Mouse (Mus musculus) testis, postnatal 14 days (tissue): ENCODE results near the gene Anks1.

Experiments
- DNase-seq: peaks from one replicate; pipeline ENCODE4 v3.0.0; 2021; ENCODE audit warnings: low spot score

Gene Anks1

DNA sequence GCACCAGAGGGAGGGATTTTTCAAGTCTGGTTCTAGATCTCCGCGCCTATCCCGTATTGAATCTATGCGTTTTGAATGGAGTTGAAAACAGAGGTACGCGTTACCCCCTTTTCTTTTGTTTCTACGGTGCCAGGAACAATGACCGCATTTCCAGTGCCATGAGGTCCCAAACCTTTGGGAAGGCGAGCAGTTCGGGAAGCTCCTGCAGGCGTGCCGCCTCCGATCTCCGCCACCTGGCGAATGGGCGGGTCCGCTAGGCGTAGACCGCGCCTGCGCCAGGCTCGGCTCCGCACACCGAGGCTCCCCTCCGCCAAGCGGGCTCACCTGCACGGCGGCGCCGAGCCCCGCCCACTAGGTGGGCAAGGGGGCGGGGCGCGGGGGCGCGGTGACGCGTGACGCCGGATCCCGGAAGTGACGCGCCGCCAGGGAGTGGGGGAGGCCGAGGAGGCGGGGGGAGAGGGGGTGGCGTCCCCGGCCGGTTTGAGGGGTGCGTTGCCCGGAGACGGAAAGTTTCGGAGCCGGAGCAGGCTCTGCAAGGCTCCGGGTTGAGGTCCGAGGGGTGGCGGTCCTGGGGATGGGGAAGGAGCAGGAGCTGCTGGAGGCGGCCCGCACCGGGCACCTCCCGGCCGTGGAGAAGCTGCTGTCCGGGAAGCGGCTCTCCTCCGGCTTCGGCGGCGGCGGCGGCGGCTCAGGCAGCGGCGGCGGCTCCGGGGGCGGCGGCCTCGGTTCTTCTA lies at the start of gene Anks1:
TSS of gene Anks1 (plus strand) at position 419 of the 734 bp plus-strand sequence.
- peak; percentile 87 for DNase-seq

DNA sequence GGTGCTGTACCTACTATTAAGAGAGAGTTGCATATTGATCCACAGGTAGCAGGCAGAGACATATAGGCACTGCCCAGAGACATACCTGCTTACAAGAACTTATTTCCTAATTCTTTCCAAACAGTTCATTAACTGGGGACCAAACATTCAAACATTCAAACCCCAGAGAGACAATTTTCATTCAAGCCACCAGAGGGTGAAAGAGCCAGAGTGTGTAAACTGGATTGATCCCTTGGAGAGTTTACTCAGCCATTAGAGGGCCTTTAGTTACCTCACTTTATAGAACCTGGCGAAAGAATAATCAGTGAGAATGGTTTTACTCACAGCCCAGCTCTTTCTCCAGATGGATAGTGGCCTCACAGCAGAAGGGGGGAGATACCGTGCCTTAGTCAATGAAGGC lies 43.6 kb upstream of the Anks1 start:
- DNase-seq, result no peak

DNA sequence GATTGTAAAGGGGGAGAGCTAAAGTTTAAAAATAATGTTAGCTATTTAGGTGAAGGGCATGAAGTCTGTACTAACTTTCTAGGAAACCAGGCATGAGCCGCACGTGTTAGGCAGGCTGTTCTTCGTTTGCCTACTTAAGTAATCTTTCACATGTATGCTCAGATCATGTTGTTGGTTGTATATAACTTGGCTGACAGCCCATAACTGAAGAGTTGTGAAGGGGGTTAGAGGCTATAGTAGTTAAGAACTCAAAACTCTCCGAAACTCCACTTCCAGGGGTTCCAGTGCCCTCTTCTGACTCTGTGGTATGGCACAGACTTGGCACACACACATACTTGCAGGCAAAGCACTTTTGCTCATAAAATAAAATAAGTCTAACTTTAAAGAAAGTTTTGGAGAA lies 42.4 kb upstream of the Anks1 start:
- no peak for DNase-seq

DNA sequence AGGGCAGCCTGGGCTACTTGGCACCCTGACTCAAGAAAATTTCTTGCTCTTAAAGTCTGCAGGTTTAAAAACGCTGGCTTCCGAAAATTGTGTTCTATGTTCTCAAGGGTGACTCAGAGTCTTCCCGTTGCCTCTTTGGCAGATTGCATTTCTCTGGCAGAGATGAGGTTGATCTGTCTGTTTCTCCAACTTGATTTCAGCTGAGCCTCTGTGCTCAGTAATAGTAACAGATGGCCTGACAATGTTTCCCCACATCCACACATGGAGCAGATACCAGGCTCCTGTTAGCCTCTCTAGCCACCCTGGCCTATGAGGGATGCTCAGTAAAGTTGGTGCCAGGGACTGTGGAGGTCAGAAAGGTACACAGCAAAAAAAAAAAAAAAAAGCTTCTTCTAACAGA lies 37.3 kb upstream of the Anks1 start:
- DNase-seq, result no peak

DNA sequence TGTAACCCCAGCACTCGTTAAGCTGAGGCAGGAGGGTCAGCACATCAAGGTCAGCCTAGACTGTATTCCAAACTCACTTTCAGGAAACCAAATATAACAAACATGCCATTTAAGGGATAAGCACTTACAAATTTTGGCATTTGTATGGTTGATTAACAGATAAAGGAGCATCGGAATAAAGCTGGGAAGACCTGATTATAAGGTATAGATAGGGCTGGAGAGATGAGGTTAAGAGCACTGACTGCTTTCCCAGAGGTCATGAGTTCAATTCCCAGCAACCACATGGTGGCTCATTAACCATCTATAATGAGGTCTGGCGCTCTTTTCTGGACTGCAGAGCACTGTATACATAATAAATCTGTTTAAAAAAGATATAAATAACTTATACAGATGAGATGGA lies 35.5 kb upstream of the Anks1 start:
- no peak for DNase-seq

DNA sequence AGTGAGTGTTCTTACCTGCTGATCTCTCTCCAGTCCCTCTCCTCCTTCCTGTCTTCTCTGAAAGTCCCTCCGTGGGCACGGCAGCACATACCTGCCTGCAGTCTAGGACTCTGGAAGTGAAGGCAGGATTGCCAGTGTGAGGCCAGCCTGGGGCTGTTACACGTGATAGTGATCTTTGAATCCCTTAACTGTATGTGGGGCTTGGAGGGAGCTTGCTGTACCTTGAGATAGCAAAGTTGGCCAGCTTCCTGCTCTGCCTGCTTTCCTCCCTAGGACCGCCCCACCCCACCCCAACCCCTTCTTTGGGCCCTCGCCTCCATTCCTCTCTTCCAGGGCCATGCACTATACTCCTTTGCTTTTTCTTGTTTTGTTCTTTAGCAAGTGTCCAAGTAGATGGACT lies 34.6 kb upstream of the Anks1 start:
- DNase-seq, result no peak

DNA sequence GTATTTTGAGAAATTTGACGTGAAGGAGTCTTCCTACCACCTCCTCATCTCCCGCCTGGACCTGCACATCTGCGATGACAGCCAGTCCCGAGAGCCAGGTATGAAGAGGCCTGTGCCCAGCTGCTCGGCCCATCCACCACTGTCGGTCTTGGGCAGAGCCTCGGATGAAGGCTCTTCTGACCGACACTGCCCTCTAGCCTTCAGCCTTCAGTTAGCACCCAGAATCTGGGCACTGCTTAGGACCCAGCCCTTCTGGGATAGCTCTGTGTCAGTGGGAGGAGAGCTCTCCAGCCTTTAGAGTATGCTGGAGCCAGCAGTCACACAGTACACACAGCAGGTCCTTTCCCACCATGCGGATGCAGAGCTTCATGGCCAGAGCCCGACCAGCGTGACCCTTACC lies 27.6 kb upstream of the Anks1 start:
- DNase-seq, result no peak

DNA sequence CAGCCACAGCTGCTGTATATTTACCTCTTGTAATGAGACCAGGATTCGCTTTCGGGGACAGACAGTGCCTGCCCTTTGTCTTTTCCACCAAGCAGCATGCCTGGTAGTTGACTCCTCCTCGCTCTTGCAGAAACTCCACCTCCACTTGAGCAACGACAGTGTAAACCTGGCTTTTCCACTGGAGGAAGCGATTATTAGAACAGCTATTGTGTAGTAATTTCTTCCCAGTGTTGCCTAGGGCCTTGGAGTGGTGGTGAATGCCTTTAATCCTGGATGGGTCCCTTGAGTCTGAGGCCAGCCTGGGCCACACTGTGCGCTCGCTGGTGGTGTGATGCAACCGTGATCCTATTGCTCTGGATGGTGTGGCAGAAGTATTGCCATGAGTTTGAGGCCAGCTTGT lies 26.0 kb upstream of the Anks1 start:
- no peak for DNase-seq

DNA sequence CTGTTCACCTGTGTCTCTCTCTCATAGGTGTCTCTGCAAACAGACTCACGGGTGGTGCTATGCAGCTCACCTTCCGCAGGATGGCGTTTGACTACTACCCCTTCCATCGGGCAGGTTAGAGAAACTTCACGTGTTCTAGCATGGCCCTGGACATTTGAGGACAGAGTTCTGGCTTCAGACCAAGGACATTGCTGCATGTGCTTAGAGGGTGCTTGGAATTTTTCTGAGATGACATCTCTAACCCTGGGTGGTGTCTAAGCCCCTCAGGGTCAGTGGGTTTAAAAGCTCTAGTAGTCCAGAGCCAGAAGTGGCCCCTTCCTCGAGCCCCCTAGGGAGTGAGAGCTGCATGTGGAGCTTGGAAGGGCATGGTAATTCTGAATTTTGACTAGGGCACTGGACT lies 25.1 kb upstream of the Anks1 start:
- DNase-seq, result no peak

DNA sequence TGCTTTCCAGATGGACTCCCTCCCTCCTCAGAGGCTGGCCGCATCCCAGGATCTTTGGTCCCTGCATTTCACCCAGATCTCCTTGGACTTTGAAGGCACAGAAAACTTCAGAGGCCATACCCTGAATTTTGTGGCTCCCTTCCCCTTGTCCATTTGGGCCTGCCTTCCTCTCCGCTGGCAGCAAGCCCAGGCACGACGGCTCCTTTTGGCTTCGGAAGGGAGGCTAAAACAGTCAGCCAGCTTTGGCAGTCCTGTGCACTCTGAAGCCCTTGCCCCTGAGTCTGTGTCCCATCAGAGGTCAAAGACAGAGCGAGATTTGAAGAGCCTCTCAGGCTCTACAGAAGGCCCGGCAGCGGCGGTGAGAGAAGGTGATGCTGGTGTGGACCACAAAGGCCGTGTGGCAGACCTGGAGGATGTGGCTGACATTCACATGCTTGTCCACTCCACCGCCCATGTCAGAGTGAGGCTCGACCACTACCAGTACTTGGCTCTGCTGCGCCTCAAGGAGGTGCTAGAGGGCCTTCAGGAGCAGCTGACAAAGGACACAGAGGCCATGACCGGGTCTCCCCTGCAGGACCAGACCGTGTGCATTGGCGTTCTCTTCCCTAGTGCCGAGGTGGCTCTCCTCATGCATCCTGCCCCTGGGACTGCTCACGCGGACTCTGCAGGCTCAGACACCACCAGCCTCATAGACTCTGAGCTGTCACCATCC lies 22.5 kb upstream of the Anks1 start:
- no peak for DNase-seq

DNA sequence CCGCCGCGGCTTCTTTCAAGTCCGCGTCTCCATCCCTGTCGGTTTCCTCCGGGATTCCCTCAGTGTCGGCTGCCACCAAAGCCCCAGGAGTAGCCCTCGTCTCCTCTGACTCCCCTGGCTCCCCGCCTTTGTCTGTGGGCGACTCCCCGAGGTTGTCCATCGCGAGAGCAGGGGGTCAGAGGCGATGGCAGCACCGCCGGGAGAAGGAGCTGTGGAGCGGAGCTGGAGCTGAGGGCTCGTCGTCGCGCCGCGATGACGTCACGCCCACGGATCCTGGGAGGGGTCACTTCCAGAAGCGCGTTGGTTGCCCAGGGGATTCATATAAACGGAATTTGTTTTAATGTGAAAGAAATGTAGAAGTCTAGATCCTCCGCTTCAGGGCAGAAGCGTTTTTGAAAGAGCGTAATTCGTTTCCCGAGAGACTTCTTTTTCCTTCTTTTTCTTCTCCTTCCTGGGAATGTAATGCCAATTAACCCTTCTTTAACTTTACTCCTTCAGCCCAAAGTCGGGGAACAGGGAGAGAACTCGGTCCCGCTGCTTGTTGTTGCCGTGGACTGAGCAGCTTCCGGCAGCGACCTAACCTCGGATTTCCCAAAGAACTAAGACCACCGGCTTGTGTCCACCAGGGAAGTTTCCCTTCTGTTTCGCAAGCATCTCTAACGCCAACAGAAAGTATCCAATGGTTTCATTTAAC lies 1.4 kb upstream of the Anks1 start:
- DNase-seq, result peak; percentile 93

DNA sequence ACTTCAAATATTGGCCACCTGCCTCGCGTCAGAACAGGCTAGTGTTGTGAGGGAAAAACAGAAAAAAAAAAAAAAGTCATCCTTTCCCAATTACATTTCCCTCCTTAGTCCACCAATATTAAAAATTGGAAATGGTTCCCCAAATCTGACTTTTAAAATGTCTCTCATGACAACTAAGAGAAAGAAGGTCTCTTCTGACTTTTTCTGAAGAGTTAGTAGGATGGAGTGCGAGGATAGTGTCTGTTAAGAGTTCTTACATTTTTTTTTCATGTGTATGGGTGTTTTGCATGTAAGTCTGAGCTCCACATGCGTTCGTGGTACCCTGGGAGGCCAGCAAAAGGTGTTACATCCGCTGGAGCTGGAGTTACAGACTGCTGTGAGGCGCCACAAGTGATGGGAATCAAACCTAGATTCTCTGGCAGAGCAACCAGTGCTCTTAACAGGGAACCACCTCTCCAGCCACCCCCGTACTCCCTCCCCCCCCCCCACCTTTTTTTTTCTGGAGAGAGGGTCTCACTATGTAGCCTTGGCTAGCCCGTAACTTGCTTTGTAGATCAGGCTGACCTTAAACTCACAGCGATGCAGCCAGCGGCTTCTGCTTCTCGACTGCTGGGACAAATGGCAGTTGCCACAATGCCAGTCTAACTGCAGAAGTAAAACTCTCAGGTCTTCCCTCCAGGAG lies 759 bp upstream of the Anks1 start:
- no peak for DNase-seq

DNA sequence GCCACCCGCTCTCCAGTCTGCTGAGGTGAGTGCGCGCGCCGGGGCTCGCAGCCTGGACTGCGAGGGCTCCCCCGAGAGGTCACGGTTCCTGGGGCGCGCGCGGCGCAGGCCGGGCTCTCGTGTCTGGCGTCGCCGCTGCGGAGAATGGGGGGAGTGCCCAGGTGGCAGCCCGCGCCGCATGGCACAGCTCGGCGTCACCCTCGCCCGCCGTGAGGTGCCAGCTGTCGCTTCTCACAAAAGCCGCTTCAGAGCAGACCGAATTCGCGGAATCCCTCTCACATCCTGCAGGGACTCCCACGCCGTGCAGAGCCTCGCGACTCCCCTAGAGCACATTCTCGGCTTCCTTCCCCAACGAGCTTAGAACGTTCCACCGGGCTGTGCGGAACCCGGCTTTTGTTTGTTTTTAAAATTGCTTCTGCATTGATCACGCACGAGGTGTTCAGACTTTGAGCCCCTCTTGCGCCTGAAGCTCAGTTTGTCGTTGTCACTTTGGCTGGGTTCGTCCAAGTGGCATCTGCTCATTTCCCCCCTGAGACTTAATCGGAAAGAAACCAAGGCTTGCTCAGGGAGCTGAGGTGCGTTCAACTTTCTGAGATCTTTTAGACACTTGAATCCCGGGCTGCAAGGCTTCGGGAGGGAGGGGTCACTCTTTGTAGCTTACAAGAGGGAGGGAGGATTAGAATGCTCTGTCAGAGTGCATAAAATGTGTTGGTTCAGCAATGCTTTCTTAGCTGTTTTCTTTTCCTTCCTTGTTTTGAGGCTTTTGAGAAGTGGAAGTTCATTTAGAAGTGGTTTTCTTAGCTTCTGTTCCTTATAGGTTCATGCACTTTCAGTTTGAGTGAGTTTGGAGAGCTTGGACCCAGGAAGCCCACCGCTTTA lies 755 bp downstream of the Anks1 start, which contains the start of gene Taf11:
TSS of gene Taf11 (minus strand) at position 223 of the 879 bp plus-strand sequence.
- DNase-seq, result no peak

DNA sequence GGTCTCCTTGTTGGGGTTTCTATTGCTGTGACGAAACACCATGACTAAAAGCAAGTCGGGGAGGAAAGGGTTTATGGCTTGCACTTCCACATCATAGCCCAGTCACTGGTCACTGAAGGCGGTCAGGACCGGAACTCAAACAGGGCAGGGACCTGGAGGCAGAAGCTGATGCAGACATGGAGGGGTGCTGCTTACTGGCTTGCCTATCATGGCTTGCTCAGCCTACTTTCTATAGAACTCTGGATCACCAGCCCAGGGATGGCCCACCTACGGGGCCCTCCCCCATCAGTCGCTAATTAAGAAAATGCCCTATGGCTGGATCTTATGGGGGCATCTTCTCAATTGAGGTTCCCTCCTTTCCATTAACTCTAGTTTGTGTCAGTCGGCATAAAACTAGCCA lies 2.3 kb downstream of the Anks1 start:
- DNase-seq, result no peak

DNA sequence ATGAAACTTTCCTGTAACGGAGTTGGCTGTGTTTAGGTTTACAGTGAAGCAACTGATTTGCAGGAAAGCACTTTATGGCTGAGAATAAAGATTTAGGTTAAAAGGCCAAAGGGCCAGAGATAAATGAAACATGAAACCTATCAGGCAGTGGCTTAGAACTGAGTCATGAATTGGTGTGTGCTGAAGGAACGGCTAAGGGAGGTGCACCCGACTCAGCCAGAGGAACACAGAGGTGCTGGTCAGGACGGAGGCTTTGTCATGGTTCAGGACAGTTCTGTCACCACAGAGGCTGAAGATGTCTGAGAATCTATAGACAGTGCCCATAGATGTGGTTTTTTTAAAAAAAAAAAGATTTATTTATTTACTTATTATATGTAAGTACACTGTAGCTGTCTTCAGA lies 5.6 kb downstream of the Anks1 start:
- DNase-seq, result no peak

DNA sequence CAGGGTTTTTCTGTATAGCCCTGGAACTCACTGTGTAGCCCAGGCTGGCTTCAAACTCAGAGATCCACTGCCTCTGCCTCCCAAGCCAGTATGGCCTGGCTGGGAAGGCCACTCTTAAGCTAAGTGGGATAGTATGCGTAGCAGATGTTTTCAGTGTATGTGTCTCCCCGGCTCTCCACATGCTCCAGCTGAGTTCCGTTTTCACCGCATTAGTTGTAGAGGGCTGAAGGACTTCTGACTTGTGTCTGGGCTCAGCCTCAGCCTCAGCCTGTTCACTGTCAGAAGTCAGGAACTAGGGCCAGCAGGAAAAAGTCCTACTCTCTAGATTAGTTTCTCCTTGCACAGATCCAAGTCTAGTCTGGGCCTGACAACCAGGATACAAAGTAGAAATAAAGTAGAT lies 7.3 kb downstream of the Anks1 start:
- DNase-seq, result peak; percentile 49

DNA sequence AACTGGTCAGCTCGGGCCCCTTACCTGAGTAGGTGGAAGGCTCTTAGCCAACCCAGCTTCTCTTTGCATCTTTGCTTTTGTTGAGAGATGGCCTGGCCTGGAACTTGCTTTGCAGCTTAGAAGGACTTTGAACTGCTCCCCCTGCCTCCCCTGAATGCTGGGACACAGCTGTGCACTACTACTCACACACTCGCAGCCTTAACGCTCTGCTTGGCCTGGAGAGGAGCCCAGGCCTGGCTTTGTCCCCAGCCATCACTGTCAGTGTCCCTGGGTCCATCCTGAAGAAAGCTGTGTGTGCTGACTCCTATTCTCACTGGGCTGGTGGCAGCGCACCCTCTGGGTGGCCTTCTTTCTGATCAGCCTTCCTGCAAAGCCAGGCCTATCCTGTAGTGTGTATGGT lies 11.6 kb downstream of the Anks1 start:
- no peak for DNase-seq

DNA sequence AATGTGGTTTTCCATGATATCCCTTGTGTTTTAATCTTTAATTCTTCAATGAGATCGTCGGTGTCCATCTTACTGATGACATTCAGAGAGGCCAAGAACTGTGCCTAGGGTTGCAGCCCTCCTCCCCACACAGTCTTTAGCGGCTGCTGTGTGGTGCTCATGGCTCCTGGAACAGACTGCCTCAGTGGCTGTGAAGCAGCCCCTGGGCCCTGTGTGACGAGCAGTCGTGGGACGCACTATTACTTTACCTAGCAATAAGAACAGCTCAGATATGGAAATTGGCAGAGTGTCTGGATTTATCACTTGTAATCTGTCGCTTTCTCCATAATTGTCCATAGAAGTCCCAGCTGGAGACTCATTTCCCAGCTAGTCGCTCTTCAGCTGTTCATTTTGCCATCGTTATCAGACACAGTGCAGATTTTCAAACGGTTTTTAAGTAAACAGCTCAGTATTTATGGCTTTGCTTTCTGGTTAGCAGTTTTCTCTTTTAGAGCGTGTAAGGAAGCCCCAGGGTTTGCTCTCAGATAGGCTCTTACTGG lies 13.1 kb downstream of the Anks1 start:
- no peak for DNase-seq

DNA sequence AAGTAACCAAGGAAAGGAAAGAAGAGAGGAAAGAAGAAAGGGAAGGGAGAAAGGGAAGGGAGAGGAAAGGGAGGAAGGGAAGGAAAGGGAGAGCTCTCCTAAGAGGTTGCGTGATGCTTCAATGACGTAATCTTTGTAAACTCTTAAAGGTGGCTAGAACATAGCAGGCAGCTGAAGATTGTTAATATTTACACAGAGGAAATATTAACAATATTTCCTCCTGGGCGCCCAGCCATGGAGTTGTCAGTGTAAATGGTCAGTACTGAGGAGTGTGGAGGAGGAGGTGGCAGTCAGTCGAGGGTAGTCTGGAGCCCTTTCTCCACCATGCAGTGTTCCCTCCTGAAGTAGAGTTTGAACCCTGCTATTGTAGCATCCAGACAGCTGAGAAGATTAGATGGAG lies 15.9 kb downstream of the Anks1 start:
- no peak for DNase-seq

DNA sequence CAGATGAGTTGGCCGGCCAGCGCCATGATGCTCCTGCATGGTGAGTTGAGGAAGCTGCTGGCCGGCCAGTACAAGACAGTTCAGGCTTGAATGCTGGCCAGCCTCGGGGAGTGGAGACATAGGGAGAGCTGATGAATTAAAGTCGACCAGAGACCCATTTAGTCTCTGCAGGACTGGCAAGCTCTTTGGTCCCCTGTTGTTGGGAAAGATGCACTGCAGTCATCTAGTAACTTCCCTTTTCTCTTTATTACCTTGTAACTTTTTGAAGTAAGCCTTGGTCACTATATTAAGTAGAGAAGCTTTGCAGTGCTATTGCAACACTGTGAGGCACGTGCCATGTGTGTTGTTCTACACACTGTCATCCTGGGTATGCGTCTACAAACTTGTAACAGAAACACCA lies 16.4 kb downstream of the Anks1 start:
- no peak for DNase-seq

DNA sequence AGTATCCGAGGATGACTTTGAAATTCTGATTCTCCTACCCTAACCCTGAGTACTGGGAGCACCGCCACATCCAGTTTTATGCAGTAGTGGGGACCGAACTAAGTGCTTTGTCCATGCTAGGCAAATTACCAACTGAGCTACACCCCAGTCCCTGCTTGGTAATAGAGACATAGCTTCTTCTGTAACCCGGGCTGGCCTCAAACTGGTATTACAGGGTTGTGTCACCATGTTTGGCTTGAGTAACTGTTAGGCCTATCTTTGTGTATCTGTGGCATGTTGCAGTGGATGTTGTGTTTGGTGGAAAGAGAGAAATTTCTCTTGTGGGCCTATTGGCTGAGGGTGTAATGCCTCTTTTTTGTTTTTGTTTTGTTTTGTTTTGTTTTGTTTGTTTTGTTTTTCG lies 21.2 kb downstream of the Anks1 start:
- DNase-seq, result no peak
